Mouse (Mus musculus) heart, adult 18-20 months (tissue): Measurements from ENCODE around the gene Tnks1bp1. TPM values are rescaled to one million over a fixed set of nuclear protein-coding genes. Genes with fewer than 3 reads are reported as not detected.

Source experiments
- DNase-seq, 2 experiments: peaks; one replicate each; pipeline ENCODE4 v3.0.0; 2021 to 2022; ENCODE audit warnings: mixed read lengths in 1 of 2
- total RNA-seq, 2 experiments: library from RNA; stranded (reverse); gene quantifications; 2 replicates each; pipeline ENCODE4 v1.2.3; 2021

Tnks1bp1 gene
- total RNA-seq, 2 experiments from 2014 or later: 48.1 to 51.2 TPM

DNA sequence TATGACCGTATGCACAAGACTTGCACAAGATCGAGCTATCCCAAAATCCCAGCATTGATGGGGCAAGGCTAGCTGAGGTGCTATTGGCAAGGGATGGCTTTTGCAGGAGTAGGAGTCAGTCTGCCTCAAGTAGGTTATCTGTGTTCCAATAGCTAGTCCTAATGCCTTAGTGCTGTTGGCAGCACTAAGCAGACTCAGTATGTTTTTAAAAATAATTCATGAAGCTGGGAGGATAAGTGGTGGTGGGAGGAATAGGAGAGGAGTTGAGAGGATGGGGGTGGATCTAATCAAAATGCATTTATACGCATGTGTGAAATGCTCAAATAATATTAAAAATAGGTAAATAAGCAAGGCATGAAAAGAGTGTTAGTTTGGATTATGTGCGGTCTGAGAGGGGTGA, 43.5 kb downstream of the Tnks1bp1 start:
- DNase-seq: no peak

DNA sequence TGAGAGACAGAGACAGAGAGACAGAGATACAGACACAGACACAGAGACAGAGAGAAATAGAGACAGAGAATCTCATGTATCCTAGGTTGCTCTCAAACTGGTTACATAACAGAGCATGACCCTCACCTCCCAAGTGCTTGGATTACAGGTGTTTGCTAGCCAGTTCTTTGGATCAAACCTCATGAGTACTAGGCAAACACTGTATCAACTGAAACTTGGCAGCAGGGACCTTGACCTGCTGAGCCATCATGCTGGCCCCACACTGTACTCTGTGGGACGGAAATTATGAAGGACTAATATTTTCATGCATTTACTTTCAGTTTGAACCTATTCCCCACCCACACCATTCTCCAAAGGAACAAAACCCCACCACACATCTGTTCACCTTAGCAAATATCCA, 45.6 kb downstream of the Tnks1bp1 start:
- no peak for DNase-seq

DNA sequence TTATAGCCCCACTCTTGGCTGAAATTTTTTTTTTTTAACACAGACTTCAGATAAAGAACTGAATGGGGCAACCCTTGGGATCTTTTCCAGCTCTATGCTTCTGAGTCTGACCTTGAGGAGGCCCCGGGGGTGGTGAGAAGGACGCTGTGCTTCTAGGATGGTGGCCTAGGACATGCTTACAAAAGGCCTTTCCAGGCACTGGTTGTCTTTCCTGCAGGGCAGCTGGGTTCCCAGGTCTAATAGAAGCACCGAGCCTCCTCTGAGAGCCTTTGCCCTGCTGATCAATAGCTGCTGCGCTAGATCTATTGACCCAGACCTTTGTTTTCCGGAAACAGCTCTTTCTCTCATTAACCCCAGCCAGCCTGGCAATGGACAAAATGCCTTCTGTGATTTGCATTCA, 48.1 kb downstream of the Tnks1bp1 start:
- DNase-seq: no peak

DNA sequence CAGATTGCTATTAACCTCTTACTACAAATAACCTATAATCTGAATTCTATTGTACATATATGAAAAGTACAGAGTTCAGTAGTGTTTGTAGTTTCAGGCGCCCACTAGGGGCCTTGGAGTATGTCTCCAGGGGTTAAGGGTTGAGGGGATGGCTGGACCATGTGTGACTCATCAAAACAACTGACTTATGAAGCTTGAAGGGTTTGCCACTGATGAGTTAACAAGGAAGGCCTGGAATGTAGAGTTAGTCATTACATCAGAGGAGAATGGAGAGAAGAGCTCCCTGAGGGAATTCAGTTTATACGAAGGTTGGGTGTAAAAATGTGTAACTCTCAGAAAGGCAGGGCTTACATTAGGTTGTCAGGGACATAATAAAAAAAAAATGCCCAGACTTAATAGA, 50.2 kb downstream of the Tnks1bp1 start:
- DNase-seq: no peak

DNA sequence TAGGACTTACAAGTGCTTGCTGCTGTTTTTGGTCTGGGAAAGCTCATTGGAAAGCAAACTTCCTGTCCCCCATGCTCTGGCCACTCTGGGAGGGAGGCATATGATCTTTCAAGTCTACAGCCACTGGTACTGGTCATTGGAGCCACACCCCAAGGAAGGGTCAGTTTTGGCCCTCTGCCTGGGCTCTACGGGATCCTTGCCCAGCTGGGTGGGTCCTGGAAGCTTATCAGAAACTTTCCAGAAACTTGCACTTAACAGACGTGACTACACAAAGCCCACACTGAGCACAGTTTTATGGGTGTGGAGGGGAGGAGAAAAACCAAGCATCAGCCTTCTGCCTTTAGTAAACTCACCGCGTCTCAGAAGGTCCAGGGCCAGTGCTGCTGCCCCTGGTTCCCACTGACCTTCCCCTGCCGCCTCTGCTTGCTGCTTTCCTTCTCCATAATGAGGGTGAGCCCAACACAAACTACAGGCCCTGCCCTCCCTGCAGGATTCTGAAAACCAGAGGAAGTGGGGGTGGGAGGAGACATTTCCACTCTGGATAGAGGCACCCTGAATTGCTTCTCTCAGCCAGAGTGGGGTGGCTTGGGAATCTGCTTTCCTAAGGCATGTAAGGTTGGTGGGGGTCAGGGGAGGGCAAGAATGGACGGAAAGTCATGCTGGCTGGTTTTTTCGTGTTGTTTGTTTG, 51.1 kb downstream of the Tnks1bp1 start:
- peak; percentile 90 to 92 for DNase-seq

DNA sequence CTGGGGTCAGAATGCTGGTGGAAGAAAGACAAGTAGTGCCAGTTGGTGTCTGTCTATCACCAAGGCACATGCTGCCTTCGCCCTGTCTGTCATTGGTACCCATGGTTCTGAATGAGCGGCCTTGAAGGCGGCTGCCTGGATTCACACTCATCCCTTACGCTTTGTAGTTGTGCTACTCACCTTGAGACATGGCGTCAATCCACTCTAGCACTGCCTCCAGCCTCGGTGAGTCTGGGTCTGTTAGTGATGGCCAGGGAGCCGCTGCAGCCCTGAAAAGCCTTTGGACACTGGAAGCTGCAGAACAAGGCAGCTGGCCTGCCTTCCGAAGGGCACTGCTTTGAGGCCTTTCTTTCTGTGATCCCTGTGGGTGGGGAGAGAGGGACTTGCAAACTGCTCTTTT, 55.4 kb downstream of the Tnks1bp1 start:
- DNase-seq: no peak

DNA sequence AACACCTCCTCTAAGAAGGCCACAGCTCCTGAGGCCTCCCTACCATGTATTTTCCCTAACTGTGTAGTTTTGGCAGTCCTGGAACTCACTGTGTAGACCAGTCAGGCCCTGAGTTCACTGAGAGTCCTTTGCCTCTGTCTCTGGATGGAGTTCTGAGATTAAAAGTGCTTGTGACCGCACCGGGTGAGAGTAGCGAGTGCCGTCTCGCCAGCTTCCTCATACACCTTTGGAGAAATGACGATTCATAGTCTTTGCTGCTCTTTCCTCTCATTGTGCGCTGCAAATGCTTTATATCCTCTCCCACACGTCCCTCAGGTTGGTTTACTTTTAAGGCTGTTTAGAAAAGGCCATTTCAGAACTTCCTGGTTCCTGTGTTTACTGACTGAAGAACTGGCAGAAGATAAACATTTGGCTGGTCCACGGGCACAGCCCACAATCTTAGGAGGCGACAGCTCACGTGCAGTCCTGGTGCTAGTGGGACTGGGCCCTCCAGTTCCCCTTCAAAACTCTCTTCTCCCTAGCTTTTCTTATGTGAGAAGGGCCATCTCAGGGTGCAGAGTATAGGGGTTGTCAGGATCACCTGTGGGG, 57.7 kb downstream of the Tnks1bp1 start:
- no peak for DNase-seq

DNA sequence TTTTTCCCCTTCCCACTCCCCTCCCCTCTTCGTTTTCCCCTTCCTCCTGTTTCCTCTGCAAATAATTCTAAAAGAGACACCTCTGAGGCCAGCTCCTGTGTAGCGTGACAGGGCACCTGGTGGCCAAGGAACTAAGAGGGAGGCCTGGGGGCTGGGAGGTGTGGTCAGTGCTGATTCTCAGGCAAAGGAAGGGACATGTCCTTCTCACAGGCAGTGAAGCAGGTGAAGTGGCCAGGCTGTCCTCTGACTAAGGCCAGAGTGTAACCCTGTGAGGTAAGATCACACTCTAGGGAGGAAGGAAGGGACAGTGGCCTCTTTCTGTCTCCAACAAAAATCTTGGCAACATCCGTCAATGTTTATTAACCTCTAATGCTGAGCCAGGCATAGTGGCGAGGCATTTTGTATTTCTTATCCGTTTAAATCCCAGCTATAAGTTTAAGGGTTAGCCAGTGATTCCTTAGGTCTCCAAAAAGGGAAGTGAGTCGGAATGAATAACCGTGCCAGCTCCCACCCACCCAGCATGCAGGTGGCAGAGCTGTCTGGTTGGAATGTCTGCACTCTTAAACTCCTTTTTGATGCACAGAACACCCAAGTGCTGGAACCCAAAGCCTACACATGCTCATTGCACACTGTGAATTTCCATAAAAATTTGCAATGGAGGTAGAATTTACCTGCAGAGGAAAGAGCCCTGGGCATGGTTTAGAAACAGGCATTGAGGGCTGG, 58.4 kb downstream of the Tnks1bp1 start:
- DNase-seq: no peak

DNA sequence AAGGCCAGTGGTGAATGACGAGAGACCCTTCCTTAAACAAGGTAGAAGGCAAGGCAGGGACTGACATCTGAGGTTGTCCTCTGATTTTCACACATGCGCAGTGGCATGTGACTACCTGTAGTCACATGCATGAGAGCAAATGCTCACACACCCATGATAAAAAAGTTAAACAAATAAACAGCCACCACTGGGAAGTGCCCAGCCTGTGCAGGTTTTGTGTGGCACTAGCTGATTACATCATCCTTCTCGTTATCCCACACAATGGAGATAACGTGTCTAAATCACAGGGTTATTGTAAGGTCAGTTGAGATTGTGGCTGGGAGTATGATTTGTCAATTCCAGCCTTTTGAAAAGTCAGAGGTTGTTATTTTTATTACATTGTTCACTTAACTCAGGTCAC, 59.1 kb downstream of the Tnks1bp1 start:
- DNase-seq: no peak

DNA sequence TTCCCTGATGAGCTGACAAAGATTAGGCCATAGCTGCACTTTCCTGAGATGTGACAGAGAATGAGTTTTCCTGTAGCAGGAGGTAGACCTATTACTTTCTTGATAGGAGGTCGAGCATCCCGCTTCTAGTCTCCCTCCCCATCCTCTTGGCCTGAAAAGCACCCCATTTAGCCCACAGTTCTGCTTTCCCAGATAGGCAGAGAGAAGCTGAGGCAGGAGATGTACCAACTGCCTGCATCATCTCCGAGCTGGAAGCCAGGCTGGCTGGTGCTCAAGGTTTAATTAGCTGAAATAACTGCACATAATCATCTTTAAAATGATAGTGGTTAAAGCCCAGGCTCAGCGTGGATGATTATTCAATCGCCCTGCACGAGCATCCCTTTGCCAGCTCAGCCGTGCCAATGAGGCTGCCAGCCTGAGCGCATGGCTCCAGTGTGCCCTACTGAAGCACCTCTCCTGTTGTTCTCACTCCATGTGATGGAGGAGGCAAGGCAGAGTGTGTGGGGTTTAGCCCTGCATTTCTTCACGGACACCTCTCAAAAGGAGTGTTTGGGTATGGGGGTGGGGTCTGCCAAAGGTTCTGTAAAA, 62.6 kb downstream of the Tnks1bp1 start:
- no peak for DNase-seq

Other genes with a start within 250 kb of the Tnks1bp1 start
- gene Ube2l6, start 249.2 kb upstream of the Tnks1bp1 start, total RNA-seq: 10 to 100 TPM; 30.0 to 33.2 TPM
- not detected for gene Smtnl1, start 225.4 kb upstream of the Tnks1bp1 start, total RNA-seq
- 100 to 1,000 TPM; 109 to 146 TPM for gene Timm10, start 221.0 kb upstream of the Tnks1bp1 start, total RNA-seq
- gene Slc43a1, start 209.2 kb upstream of the Tnks1bp1 start, total RNA-seq: 1 to 10 TPM; 2.6 to 3.3 TPM
- gene Rtn4rl2, start 161.3 kb upstream of the Tnks1bp1 start, total RNA-seq: 1 to 10 TPM; 3.0 to 3.5 TPM
- gene Slc43a3, start 111.4 kb upstream of the Tnks1bp1 start, total RNA-seq: 10 to 100 TPM; 65.4 to 72.8 TPM
- gene Prg2, start 67.6 kb upstream of the Tnks1bp1 start, total RNA-seq: not detected
- gene Prg3, start 59.8 kb upstream of the Tnks1bp1 start, total RNA-seq: not detected
- gene Ssrp1, start 10.8 kb upstream of the Tnks1bp1 start, total RNA-seq: 10 to 100 TPM; 36.7 to 43.5 TPM
- gene P2rx3, start 10.6 kb upstream of the Tnks1bp1 start, total RNA-seq: under 1 TPM; 0.20 to 0.44 TPM
- gene Aplnr, start 88.2 kb downstream of the Tnks1bp1 start, total RNA-seq: 10 to 100 TPM in 1 of 2 experiments, 1 to 10 TPM in 1; 5.7 to 11.3 TPM
- gene Lrrc55, start 149.2 kb downstream of the Tnks1bp1 start, total RNA-seq: 1 to 10 TPM; 1.2 to 1.5 TPM